Mouse (Mus musculus): Measurements from ENCODE around the gene Parp11. TPM values are rescaled to one million over a fixed set of nuclear protein-coding genes. Genes with fewer than 3 reads are reported as not detected.
"Not testable (repeated sequence)": the region's sequence is repeated elsewhere in the genome, so short reads cannot be mapped to it uniquely, and the experiment has no call there.

The Parp11 gene
- total RNA-seq, 2 experiments from 2014 or later: 14.0 to 18.2 TPM

GRCm38 (mm10) chr6:127494357-127494756 lies 47.7 kb downstream of the Parp11 start:
- no peak for ATAC-seq (replicated peaks; ENCODE audit: poor library complexity)

DNA sequence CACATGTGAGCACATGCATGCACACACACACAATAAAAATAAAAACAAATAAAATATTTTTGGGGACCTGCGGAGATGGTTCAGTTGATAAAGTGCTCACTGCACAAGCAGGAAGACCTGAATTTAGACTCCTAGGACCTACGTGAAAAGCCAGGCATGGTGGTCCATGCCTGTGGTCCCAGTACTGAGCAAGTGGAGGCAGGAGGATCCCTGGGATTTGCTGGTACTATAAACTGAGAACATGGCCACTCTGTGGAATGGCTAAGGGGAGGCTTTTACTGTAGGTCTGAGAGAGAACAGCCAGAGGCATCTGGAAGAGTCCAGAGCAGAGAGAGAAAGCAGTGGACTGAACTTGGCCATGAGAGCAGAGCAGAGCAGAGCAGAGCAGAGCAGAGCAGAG lies 48.6 kb downstream of the Parp11 start:
- no peak for ATAC-seq (replicated peaks; ENCODE audit: poor library complexity)

DNA sequence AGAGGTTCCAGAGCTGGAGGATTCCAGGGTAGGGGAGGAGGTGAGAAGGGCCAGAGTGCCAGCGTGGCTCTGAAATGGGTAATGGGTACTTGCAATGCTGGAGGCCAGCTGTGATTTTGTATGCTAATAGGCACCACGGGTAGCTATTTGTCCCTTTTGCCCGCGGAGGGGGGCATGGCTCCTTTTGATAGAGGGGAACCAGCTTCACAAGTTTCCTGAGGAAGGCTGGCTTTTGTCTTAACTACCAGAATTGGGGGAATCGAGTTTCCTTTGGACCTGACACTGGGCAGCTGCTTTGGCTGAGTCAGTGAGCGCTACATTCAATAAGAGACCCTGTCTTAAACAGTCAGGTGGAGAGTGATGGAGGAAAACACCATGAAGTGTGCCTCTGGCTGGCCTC lies 49.2 kb downstream of the Parp11 start:
- ATAC-seq (replicated peaks; ENCODE audit: poor library complexity): no peak

DNA sequence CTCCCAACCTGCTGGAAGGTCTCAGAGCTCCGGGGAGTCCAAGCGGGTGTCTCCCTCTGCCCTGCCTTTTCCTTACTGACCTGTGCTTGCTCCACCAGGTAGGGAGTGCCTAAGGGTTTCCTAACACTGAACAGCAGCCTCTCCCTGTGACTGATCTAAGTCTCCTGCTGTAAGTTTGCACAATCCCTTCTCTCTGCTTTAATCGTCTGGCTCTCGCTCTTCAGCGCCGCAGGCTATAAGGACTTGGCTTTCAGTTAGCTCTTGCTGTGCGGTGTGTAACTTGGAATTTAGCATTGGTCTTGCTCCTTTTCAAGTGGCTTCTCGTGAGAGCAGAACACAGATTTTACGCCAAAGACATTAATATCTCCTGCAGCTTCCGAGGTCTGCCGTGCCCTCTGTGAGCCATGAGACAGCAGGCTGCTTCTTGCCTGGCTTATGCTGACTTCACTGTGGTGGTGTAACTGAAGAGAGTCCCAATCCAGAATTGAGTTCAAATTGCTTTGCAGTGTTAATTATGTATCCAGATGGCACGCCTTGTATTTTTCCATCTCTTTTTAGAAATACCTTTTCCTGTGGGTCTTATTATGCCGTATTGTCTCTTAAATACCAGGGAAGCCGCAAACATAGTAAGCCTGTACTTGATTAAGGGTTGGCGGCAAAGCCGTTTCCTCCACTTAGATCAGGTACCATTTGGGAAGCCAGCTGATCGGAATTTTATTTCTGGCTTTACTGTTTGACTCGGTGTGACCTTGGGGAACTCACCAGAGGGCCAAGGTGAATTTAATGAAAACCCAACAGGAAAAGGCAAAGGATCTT lies 50.4 kb downstream of the Parp11 start:
- no peak for ATAC-seq (replicated peaks; ENCODE audit: poor library complexity)

DNA sequence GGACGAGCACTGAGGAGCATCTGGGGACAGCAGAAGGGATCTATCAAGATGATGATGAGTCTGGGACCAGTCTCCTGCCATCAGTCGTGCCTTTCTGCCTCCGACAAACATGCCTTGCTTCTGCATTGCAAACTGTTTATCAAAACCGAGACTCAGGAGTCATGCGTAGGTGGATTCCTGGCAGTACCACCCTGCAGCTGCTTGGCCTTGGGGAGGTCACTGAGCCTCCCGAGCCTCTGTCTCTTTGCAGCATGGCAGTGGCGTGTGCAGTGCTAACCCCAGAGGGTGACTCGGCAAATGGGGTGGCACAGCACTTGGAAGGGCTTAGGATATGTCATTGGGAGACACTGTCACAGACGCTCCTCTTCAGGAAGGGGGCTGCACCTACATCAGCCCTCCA lies 53.5 kb downstream of the Parp11 start:
- no peak for ATAC-seq (replicated peaks; ENCODE audit: poor library complexity)

DNA sequence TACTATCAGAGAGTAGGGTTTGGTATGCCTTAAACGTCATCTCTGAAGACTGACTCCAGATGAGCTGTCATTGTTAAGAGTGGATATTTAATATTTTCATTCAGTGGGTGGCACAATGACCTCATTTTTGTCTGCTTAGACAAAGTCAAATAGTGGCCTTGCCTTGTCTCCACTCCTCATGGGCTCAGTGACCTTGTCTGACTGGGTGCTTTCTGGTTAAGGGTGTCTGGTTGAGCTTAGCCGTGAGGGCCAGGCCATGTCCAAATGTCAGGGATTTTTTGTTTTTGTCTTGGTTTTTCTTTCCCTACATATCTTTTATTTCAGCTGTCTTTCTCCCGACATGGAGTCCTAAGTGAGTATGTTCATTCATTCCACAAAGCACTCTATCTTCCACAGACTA lies 54.2 kb downstream of the Parp11 start:
- no peak for ATAC-seq (replicated peaks; ENCODE audit: poor library complexity)

- ATAC-seq (replicated peaks; ENCODE audit: poor library complexity): peak; percentile 84
Measured at GRCm38 (mm10) chr6:127502530-127502929, 55.9 kb downstream of the Parp11 start.

- ATAC-seq (replicated peaks; ENCODE audit: poor library complexity): not testable (repeated sequence)
Measured at GRCm38 (mm10) chr6:127513776-127514175, 67.1 kb downstream of the Parp11 start.

GRCm38 (mm10) chr6:127521176-127521575 lies 74.5 kb downstream of the Parp11 start:
- peak; percentile 56 for ATAC-seq (replicated peaks; ENCODE audit: poor library complexity)

GRCm38 (mm10) chr6:127522326-127522725 lies 75.7 kb downstream of the Parp11 start:
- ATAC-seq (replicated peaks; ENCODE audit: poor library complexity): peak; percentile 62

- ATAC-seq (replicated peaks; ENCODE audit: poor library complexity): peak; percentile 74
Measured at GRCm38 (mm10) chr6:127524442-127524841, 77.8 kb downstream of the Parp11 start.

DNA sequence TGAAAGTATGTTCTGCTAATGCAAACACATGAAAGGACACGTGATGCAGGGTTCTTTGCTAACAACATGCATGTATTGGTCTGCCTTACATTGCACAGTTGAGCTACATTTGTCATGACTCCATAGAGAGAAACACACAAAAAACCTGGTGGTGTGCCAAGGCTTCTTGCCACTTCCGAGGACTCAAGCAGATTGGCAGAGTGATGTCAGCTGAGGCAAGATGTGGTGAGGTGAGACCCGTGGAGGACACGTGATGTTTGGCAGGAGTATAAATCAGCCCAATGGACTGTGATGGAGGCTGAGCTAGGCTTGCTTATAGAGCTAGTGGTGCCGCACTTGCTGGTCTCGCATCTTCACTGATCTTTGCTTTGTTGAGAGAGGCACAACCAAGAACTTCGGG lies 82.0 kb downstream of the Parp11 start:
- no peak for ATAC-seq (replicated peaks; ENCODE audit: poor library complexity)

DNA sequence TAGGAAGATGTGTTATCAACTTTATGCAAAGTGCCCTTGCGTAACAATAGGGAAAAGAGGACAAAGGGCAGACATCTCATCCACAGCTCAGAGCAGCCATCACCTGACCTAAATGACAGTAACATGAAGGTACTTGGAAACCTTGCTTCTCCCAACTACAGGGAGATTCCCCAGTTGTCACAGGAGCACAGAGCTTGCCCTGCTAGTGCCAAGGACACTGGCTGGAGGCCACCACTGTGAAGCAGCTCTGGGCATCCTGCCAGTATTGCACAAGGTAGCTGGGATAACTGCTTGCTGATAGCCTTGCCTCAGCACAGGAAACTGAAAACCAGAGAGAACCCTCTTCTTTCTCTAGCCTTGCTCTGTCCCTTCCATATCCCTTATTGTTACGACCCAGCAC lies 82.8 kb downstream of the Parp11 start:
- ATAC-seq (replicated peaks; ENCODE audit: poor library complexity): peak; percentile 71

GRCm38 (mm10) chr6:127530206-127530605 lies 83.6 kb downstream of the Parp11 start:
- ATAC-seq (replicated peaks; ENCODE audit: poor library complexity): 0 out of 2 replicates have a peak, but pooled peaks have one; percentile 6

DNA sequence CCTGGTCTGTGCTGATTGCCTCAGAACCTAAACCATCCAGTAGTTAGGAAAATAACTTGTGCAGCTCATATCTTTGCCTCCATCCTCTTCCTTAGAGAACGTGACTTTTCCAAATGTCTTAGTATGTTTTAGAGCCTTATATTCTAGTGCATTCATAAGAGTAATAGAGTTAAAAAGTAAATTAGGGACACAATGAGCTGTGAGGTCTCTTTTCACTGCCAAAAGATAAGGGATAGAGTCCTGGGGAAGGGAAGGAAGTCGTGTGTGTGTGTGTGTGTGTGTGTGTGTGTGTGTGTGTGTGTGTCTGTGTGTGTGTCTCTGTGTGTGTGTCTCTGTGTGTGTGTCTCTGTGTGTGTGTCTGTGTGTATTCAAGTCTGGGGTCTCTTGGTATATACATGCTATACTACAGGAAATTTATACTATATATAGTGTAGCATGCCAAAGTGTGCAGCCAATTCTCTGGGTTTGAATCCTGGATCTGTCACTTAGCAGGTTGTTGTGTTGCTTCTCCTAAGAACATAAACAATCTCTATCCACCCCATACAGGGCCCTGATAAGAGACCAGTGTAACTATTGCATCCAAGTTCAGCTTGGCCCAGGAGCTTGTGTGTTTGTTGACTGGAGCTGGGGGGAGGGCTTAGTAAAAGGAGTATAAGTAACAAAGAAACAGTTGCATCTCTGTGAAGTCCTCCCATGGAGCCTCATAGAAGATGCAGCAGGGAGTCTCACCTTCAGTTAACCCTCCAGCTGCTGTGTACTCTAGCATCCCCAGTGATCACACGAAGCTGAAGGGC lies 85.0 kb downstream of the Parp11 start:
- ATAC-seq (replicated peaks; ENCODE audit: poor library complexity): peak; percentile 20

DNA sequence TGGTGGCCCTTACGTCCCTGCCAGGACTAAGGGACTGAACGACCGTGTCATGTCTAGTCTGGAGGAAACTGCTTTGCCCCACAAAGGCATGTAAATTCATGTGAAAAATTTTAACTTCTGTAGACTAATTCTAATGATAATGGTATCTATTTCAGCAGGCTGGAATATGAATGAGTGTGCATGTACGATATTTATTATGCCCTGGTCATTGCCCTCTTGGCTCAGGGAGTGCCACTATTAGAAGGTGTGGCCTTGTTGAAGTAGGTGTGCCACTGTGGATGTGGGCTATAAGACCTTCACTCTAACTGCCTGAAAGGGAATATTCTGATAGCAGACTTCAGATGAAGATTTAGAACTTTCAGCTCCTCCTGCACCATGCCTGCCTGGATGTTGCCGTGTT lies 85.7 kb downstream of the Parp11 start:
- ATAC-seq (replicated peaks; ENCODE audit: poor library complexity): peak; percentile 38; the same call in 1 of the 2 replicates

DNA sequence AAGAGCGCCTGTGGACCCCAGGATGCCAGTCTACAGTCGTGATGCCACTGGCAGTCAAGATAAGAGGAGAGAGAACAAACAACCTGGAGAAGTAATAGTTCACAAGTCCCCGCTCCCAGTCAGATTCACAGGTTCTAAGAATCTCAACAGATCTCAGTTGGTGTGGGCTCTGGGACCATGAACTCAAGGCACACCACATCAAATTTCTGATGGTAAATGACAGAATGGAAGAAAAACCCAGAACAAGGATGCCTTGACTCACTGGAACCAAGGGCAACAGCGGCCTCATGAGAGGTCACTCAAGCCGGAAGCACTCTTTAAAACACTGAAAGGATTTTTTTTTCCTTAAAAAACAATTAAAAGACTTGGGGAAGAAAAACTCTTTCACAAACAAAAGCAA lies 87.1 kb downstream of the Parp11 start:
- no peak for ATAC-seq (replicated peaks; ENCODE audit: poor library complexity)

DNA sequence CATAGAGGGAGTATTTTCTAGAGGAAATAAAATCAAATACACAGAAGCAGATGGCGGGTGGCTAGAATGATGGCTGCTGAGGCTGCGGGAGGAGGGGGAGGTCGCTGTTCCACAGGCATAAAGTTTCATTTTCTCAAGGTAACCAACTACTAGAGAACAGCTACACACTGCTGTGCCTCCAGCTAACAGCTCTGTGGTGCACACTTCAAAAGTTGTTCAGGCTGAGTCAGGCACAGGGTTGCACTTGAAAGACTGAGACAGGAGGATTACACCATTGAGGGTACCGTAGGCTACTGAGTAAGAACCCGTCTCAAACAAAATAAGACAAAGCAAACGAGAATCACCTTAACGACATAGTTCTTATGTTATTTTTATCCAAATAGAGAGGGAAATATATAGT lies 90.4 kb downstream of the Parp11 start:
- ATAC-seq (replicated peaks; ENCODE audit: poor library complexity): no peak

- ATAC-seq (replicated peaks; ENCODE audit: poor library complexity): no peak
Measured at GRCm38 (mm10) chr6:127538118-127538517, 91.5 kb downstream of the Parp11 start.

DNA sequence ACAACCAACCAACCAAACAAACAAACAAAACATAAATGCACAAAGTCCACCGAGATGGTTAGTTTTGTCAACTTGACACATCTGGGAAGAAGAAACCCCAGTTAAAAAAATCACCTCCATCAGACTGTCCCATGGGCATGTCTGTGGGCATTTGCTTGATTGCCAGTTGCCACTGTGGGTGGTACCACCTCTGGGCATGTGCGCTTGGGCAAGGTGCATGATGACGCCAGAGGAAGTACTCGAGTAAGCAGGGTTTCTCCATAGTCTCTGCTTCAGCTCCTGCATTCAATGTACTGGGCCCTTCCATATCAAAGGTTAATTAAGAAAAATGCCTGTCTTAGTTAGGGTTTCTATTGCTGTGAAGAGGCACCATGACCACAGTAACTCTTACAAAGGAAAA lies 92.6 kb downstream of the Parp11 start:
- peak; percentile 84 for ATAC-seq (replicated peaks; ENCODE audit: poor library complexity)

DNA sequence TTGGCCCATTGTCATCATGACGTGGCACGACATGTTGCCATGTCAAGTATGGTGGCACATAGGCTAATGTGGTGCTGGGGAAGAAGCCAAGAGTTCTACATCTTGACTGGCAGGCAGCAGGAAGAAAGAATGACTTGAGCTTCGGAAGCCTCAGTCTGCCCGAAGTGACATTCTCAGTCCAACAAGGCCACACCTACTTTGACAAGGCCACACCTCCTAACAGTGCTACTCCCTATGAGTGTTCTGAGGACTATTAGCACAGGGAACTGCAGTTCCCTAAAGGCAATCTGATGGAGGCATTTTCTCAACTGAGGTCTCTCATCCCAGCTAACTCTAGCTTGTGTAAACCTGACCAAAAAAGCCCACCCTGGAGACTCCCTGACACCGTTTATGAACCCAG lies 93.0 kb downstream of the Parp11 start:
- peak; percentile 53 for ATAC-seq (replicated peaks; ENCODE audit: poor library complexity)

DNA sequence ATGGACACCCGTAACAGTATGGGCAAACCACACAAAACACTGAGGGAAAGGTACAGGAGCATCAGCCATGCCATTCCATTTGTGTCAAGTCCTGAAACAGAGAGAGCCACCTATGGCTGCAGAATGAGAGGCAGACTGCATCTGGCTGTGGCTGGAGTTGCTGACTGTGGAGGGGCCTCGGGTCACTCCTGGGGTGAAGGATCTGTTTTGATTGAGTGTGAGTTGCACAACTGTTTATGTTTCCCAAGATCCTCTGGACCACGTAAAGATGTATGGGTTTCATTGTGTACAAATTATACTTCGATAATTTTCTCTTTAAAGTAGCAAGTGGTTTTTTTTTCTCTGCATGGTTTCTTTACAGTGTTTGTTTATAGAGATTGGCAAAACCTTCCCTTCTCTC lies 93.9 kb downstream of the Parp11 start:
- ATAC-seq (replicated peaks; ENCODE audit: poor library complexity): no peak
